Mouse (Mus musculus): ENCODE data around the gene Srp68.
A peak's percentile ranks its signal among the peaks of the same experiment; 100 is the strongest.

Gene Srp68

DNA sequence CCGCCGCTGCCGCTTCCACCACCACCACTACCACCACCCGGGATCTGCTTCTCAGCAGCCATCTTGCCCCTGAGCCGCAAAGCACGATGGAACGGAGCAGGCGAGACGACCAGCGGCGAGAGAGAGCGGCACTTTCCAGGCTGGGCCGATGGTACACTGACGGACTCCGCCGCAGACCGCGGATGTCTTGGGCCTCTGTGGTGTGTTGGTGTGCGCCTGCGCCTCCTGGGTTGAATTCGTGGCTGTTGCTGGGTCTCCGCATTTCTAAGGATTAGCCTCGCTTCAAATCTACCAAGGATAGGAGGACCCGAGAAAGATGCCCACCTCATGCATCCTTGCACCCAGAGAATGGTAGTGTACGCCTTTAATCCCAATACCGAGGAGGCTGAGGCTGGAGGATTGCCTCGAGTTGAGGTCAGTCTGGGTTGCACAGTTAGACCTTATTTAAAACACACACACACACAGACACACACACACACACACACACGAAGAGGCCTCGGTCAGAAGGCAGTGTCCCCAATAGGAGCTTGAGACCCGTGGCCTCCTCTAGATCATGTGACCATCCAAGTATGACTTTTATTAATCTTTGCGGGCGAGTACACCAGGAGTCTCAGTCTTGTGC is at the start of gene Srp68:
Srp68 (minus strand) TSS at position 173 of the 622 bp plus-strand sequence.
- DNase-seq (ENCODE audit: low spot score in 2 of 2): peak; percentile 96 to 98

GRCm38 (mm10) chr11:116318719-116319659 is 45.0 kb upstream of the Srp68 start:
- DNase-seq (ENCODE audit: low spot score in 2 of 2): peak; percentile 81 to 84

- DNase-seq (ENCODE audit: low spot score in 2 of 2): no peak
These were observed 38.3 kb upstream of the Srp68 start for GRCm38 (mm10) chr11:116312359-116312758.

- peak in 1 of 2 experiments; percentile 33 for DNase-seq (ENCODE audit: low spot score in 2 of 2)
These were observed 37.2 kb upstream of the Srp68 start for GRCm38 (mm10) chr11:116311169-116311568.

GRCm38 (mm10) chr11:116309601-116310000 is 35.6 kb upstream of the Srp68 start:
- no peak for DNase-seq (ENCODE audit: low spot score in 2 of 2)

DNA sequence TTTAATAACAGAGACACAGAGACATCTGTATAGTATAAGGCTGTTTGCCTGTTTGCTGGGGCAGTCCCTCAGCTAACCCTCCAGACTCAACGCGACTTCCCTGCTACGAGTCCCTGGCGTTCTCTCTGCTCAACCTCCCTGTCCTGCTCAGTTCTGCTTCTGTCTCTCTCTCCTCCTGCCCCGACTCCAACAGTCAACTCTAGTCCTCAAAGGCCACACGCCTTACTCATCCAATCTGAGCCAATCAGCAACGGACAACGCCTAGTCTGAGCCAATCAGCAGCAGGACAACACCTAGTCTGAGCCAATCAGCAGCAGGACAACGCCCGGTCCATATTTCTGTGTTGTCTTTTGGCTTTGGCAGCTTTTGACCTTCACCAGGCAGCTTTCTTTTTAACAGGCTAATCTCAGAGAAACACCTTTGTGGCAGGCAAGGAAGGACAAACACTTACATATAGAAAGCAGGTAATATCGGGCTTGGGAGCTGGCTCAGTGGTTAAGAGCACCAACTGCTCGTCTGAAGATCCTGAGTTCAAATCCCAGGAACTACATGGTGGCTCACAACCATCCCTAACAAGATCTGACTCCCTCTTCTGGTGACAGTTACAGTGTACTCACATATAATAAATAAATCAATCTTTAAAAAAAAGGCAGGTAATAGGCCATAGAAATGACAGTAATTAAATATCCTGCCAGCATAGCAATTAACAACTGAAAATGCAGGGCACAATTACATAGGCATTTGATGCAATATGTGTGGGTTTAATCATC is 33.9 kb upstream of the Srp68 start:
- no peak for DNase-seq (ENCODE audit: low spot score in 2 of 2)

GRCm38 (mm10) chr11:116307019-116307725 is 33.2 kb upstream of the Srp68 start, which contains the start of gene Exoc7:
Gene Exoc7 (minus strand): TSS chr11:116307233.
- DNase-seq (ENCODE audit: low spot score in 2 of 2): no peak

DNA sequence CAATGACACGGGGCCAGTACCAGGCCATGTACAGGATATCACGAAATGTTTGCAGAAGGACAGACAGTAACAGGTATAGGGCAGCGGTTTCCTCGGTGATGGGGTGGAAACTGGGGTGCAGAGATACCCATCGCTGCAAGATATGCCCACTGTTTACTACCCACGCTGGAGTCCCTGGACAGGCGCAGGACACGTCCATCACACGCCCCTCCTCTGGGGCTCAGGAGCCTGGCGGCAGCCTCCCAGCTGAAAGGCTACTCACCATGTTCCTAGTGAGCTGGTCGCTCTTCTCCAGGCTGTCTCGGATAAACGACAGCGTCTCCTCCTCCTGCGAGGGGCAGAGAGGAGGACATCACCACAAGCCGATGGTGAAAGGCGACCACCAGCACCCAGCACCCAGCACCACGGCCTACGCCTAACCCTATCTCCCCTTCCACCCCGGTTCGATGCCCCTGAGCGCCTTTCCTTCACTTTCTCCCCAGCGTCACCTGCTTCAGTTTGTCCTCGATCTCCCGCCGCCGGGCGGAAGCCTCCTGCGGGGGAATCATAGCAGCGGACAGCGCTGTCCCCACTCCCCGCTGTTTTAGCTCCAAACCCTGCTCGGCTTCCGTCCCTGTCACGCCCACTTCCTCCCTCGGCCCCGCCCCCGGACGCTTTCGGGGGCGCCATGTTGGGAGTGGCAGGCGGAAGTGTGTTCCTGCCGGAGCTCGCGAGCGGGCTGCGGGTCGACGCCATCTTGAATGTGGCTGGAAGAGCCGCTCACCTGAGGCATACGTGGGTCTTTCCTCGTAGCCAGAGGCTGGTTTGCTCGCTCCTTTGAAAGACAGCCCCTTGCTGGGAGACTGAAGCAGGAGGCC is 32.3 kb upstream of the Srp68 start:
- DNase-seq (ENCODE audit: low spot score in 2 of 2): peak; percentile 86 to 90

DNA sequence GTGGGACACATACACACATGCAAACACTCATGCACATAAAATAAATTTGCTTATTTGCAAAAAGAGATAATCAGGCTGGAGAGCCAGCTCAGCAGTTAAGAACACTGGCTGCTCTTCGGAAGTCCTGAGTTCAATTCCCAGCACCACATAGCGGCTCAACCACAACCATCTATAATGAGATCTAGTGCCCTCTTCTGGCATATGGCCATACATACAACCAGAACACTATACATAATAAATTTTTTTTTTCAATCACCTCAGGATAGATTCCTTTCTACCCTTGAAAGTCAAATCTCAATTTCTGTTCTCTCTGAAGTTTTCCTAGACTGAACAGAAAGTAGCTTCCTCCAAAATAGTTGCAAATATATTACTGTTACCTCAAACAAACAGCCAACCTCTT is 31.4 kb upstream of the Srp68 start:
- no peak for DNase-seq (ENCODE audit: low spot score in 2 of 2)

GRCm38 (mm10) chr11:116298621-116299020 is 24.6 kb upstream of the Srp68 start:
- DNase-seq (ENCODE audit: low spot score in 2 of 2): no peak

DNA sequence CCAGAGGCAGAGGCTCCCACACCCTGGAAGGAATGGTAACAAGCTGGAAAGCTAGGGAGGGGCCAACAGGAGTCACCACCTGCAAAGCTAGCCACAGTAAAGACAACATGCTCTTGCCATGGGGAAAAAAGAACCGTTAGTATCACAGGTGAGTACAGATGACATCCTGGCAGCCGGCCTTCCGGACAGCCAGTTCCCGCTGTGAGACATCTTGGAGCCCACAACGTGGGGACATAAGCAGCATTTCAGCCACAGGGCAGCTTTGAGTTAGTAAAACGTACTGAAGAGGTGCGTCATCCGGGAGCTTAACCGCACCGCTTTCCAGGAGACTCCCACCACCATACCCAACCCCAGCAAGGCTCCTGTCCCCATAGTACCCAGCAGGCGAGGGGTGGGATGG is 24.2 kb upstream of the Srp68 start:
- no peak for DNase-seq (ENCODE audit: low spot score in 2 of 2)

- DNase-seq (ENCODE audit: low spot score in 2 of 2): no peak
These were observed 23.0 kb upstream of the Srp68 start for GRCm38 (mm10) chr11:116297017-116297416.

GRCm38 (mm10) chr11:116296191-116296734 is 22.2 kb upstream of the Srp68 start:
- no peak for DNase-seq (ENCODE audit: low spot score in 2 of 2)

DNA sequence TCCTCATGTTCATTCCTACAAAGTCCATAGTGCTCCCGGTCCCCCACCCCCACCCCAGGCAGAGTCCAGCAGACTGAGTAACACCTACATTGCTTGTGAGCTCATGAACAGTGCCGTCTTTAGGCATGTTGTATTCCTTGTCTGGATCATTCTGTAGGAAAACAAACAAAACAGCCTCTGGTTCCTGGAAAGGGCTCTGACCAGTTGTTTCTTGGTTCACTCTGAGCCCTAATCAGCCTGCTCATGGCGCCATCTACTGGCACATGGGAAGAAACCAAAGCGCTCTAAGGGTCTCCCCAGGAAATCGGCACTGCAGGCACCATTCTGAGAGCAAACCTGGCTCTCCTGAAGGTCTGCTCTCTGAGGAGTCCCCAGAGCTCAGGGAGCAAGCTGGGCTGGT is 20.3 kb upstream of the Srp68 start:
- DNase-seq (ENCODE audit: low spot score in 2 of 2): peak in 1 of 2 experiments; percentile 52

DNA sequence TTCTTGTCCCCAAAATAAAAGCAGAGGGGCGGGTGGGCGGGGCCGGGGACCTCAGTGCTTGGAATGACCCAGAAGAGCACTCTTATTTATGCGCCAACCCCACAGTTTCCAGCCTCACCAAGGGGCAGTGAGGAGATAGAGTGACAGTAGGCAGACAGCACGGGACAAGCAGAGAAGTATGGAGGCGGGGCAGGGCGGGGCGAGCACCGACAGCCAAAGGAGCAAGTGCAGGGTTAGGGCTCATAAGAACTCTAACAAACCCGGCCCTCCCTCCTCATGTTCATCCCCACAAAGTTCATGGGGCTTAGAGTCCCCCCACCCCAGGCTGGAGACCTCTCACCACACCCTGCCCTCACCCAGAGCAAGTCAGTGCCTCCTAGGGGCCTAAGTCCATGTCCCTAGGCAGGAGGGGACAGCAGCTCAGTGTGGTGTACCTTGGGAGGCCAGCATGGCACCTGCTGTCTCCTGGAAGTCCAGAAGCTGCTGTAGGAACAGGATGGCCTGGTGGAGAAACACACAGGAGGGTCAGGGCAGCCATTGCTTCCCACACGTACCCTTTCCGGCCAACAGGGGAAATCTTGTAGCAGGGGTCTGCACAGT is 19.6 kb upstream of the Srp68 start:
- DNase-seq (ENCODE audit: low spot score in 2 of 2): no peak

- DNase-seq (ENCODE audit: low spot score in 2 of 2): no peak
These were observed 18.4 kb upstream of the Srp68 start for GRCm38 (mm10) chr11:116292401-116292800.

DNA sequence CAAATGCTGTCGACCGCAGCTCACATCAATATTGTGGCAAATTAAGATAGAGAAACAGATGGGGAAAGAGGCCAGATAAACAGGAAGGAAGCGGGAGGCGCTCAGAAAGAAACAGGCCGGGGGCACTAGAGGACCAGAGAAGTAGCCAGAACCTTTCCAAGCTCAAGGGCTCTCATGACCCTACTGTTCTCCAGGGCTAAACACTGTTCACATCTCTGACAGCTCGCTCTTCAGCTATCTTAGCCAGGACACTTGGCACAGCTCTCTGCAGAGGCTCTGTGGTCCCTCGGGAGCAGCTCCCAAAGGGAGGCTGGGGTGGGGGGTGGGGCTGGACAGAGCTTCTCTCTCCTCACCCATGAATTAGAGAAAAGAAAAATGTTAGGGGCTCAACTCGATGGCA is 16.5 kb upstream of the Srp68 start:
- no peak for DNase-seq (ENCODE audit: low spot score in 2 of 2)

GRCm38 (mm10) chr11:116287351-116287750 is 13.3 kb upstream of the Srp68 start:
- no peak for DNase-seq (ENCODE audit: low spot score in 2 of 2)

DNA sequence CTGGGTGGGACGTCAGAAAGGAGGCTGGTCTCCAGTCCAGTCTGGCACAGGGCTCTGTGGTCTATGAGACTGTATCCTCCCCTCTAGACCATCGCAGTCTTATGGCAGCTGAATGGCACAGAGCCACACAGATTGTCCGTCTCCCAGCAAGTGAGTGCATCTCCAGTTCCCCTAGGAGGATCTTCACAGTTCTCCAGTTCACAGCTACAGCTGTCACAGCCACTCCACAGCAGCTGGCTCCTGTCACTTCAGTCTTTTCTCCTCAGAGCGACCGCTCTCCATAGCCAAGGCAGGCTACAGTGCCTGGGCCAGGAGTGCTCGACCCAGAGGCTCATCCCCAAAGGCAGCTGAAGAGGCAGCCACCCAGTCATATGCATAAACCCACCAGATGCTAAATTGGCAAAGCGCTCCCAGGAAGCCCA is 11.8 kb upstream of the Srp68 start:
- no peak for DNase-seq (ENCODE audit: low spot score in 2 of 2)

- DNase-seq (ENCODE audit: low spot score in 2 of 2): no peak
These were observed 10.0 kb upstream of the Srp68 start for GRCm38 (mm10) chr11:116283982-116284381.
